Mouse (Mus musculus) hematopoietic multipotent progenitor cell, adult 10-12 weeks (in vitro differentiated cells): ENCODE measurements around the gene Smox. TPM values are rescaled to one million over a fixed set of nuclear protein-coding genes. Genes with fewer than 3 reads are reported as not detected.

Source experiments
- polyA plus RNA-seq: library from polyadenylated mRNA; stranded (reverse); fragments of >175 nt; gene quantifications from 2 replicates; pipeline ENCODE4 v1.2.3, GENCODE M21; 2012; ENCODE audit warnings: low replicate concordance

Smox gene
- polyA plus RNA-seq = 38.3 and 97.7 TPM in 2 replicates

GRCm38 (mm10) chr2:131491196-131491595 is at the start of gene Smox:
TSS of gene Smox (plus strand) at chr2:131491496.

GRCm38 (mm10) chr2:131561891-131562585 is 70.7 kb downstream of the Smox start, which contains the start of gene Adra1d:
TSS of gene Adra1d (minus strand) at chr2:131562283.

Other genes with a start within 250 kb of the Smox start
- gene Pank2, start 229.0 kb upstream of the Smox start, polyA plus RNA-seq = 16.0 and 21.6 TPM in 2 replicates
- gene Rnf24, start 138.6 kb upstream of the Smox start, polyA plus RNA-seq = 1.8 and 3.1 TPM in 2 replicates
- not detected in 2 replicates for gene Adra1d, start 70.8 kb downstream of the Smox start, polyA plus RNA-seq